Mouse (Mus musculus) megakaryocyte, embryonic 14.5 days (primary cell): ENCODE measurements around the gene Ston1.

Experiments
- FLI1 ChIP-seq: IDR thresholded peaks from 2 replicates; pipeline ENCODE4 v1.6.1; 2012; ENCODE audit warnings: low read length, inconsistent platforms, mixed read lengths
- GATA1 ChIP-seq: IDR thresholded peaks from 3 replicates; pipeline ENCODE4 v1.6.1; 2012; ENCODE audit warnings: mixed read lengths, low read length, inconsistent platforms, borderline replicate concordance

DNA sequence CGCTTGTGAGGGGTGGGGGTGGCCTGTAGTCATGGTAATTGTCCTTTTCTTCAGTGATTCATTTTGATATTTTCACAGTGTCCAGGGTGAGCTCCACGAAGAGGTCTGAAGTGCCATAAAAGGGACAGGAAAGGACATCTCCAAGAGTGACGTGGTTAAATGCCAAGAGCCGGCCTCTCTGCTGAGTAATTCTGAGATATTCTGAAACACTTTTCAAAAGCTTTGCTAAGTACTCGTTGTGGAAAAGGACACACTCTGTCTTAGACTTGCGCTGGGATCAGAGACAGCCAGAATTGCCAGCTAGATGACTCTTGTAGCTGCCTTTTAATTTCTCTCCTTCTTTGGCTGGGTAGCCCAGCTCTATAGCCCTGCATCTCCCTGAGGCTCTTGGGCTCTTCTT is 61.0 kb downstream of the Ston1 start:
- TF ChIP-seq GATA1 (no peak), FLI1 (no peak)
